Mouse (Mus musculus) cerebellum, adult 2 months (tissue): Measurements from ENCODE around the gene BC003965.

ENCODE experiments used
- CTCF ChIP-seq: fragments of 200-500 bp; IDR thresholded peaks from 2 replicates; pipeline ENCODE4 v1.5.1; 2011; ENCODE audit warnings: low read depth, mild to moderate bottlenecking, control low read depth, low read length, moderate library complexity, borderline replicate concordance; ENCODE audit not compliant: insufficient read depth
- POLR2A ChIP-seq: fragments of 200-500 bp; IDR thresholded peaks from 2 replicates; pipeline ENCODE4 v1.6.1; 2011; ENCODE audit warnings: low read length, control low read depth, borderline replicate concordance; ENCODE audit not compliant: insufficient read depth

DNA sequence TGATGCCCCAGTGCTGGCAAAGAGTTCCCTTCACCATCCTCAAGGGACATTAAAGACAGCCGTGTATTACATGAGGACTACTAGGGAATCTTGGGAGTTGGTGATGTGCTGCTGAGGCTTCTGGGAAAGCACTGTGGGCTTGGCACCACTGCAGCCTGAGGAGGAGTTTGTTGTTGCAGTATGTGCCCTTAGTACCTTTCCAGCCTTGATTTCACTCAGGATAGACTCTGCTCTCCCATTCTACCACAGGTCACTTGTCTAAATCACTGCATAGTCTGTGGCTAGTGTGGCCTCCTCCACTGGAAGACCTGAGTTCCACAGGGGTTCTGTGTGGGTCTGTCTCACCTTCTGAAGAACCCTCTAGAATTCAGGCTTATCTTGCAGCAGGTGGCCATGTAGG is 36.4 kb downstream of the BC003965 start:
- TF ChIP-seq CTCF (no peak), POLR2A (no peak)
